Mouse (Mus musculus) CD8-positive naive resting alpha-beta T cell, adult 2 months (primary cell): ENCODE results near the gene Flrt2.
"Not testable (repeated sequence)": the region's sequence is repeated elsewhere in the genome, so short reads cannot be mapped to it uniquely, and the experiment has no call there.

ENCODE experiments used
- DNase-seq, 2 experiments: peaks; one replicate each; pipeline ENCODE4 v3.0.0; 2022; ENCODE audit warnings: low read depth in 2 of 2, low spot score in 2 of 2

Flrt2 gene

DNA sequence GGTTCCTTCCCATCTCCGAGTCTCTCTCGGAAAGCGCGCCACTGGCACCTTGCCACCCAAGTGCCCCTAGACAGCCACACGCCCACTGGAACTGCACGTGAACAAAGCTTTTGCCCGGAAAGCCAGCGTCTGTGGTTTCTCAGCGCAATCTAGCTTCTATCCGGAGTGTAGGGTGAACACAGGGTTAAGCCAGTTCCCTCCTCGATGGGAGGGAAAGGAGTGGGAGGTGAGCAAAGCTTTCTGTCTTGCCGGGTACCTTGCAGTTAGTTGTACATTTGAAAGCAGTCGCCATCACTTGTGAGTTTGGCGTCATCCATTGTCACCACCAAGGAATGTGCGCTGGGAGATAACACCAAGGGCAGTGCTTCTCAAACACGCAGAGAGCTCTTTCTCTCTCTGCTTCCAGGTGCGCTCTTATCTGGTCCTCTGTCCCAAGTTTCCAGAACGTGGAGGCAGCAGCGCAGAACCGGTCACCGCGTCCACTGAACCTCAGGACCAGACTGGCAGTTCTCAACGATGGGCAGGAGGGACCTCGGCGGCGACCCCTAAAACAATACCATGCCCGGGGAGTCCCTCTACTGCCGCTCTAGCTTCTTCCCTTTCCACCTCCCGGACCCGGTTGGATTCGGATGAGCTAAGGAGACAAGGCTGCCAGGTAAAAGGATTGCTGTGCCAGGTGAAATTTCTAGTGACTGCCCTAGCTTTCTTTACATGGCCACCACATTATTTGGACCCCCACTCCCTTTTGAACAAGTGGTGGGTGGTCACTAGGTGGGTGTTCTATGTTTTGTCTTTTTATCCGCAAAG is at the start of gene Flrt2:
TSS of gene Flrt2 (plus strand) at position 266 of the 807 bp plus-strand sequence.
- no peak for DNase-seq

DNA sequence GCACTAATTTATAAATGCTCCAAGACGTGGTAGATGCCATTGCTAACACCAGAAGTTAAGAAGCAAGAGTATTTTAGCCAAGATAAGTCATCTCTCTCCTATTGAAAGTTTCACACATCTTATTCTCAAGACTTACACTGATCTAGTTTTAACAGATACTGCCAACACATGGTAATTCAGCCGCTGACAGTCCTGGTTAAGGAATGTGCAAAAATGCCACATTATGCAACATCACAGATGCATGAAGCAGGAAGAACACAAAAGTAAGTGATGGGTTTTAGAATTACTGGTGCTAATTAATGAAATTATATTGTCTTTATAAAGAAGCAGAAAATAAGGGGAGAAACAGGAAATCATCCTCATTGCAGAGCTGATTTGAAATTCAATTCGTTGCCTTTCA is 49.8 kb upstream of the Flrt2 start:
- no peak for DNase-seq

DNA sequence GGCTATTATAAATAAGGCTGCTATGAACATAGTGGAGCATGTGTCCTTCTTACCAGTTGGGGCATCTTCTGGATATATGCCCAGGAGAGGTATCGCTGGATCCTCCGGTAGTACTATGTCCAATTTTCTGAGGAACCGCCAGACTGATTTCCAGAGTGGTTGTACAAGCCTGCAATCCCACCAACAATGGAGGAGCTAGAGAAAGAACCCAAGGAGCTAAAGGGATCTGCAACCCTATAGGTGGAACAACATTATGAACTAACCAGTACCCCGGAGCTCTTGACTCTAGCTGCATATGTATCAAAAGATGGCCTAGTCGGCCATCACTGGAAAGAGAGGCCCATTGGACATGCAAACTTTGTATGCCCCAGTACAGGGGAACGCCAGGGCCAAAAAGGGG is 44.8 kb upstream of the Flrt2 start:
- DNase-seq: not testable (repeated sequence)

DNA sequence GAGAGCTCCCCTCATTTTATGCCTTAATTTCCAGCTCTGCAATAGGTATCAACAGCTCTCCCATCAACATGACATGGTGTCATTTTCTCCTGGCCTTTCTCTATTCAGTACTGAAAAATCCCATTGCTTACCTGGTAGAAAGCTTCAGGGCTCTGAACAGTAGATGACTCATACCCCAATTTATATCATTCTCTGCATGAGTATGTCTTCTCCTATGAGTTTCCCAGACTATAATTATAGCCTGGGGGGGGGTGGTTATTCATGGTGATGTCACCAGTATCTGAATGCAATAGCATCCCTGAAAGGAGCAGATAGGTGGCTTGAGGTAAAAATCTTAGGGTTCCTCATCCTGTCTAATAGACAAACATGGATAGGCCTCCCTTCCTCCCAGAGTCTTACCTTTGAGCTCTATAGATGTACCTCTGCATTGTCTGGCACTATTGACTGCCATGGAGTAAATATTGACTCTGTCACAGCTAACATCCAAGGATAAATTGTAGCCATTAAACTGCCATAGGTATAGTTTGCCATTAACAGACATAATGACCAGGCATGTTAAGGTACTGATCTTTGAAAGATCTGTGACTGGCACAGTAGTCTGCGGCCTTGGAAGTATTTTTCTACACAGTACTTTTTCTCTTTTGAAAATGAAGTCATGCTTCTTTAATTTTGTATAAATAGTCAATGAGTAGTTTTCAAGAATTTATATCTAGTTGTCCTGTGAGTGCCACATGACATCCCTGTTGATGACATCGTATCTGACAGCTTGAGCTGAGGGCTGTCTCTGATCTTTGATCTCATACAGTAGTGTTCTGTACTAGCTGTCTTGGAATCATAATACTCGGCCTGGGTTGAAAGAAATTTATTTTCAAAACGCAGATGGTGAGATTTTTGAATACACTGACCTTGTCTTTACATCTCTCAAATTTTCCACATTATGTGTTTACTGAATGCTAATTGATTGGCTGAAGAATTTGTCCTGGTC is 39.6 kb upstream of the Flrt2 start:
- no peak for DNase-seq

DNA sequence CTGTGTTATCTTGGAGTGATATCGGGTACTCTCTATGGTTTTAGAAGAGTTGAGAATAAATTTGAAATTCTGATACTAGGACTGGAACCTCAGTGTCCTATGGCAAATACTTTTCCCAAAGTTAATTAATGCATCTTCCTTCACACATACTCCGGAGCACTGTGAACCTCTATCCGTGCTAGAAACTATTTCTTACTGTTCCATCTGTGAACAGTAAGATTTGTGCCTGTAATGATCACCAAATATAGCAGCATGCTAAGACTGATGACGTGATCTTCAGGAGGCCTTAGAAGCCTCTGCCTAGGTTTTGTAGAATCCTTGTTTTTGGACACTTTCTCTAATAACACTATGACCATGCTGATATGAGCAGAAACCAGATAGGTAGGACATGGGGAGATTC is 35.4 kb upstream of the Flrt2 start:
- no peak for DNase-seq

DNA sequence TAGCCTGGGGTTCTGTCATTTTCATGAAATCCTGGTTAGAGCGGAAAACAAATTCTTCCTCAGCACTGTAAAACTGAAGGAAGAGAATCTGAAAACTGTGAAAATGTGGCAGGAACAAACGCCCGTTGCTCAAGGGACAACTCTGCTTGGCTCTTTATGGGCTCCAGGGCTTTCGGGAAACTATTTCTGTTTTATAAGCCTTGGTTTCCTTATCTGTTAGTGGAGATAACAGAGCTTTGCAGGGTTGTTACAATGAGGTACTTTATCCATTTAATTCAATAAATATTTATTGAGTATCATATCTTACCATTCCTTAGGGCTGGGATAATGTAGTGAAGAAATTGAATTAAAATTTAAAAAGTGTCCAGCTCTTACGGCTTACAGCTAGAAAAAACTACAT is 24.7 kb upstream of the Flrt2 start:
- DNase-seq: no peak

DNA sequence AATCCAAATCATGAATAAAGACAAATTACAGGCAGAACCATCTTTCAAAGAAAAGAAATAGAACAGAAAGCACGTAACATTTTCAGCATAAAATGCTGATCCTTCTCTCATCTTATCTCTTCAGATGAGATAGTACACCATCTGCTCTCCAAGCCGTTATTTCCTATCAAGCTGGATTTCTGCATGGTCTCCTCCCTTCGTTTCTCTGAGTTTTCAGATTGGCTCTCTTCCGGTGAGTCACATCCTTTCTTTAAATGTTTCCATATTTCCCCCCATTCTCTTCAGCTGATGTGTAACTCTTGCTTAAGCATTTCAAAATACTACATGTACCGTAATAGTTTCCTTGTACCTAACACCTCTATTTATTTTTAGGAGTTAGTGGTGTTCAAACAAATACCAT is 16.3 kb upstream of the Flrt2 start:
- DNase-seq: no peak

DNA sequence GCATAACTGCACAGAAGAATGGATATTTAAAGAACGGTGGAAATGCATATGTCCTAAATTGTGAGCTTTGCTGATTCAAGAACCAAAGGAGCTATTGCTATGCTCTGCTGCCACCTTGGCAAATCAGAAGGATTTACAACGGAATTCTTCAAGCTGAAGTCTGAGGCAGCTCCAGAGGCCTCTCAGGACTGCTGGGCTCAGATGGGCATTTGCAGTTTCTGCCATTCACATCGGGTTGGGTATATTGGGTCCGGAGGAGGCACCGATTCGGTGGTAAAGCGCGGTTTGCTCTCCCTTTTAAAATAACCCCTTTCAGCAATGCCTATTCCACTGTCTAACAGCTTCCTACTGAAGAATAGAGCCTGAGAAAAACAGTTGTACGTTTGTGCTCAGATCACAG is 1.2 kb upstream of the Flrt2 start:
- no peak for DNase-seq

DNA sequence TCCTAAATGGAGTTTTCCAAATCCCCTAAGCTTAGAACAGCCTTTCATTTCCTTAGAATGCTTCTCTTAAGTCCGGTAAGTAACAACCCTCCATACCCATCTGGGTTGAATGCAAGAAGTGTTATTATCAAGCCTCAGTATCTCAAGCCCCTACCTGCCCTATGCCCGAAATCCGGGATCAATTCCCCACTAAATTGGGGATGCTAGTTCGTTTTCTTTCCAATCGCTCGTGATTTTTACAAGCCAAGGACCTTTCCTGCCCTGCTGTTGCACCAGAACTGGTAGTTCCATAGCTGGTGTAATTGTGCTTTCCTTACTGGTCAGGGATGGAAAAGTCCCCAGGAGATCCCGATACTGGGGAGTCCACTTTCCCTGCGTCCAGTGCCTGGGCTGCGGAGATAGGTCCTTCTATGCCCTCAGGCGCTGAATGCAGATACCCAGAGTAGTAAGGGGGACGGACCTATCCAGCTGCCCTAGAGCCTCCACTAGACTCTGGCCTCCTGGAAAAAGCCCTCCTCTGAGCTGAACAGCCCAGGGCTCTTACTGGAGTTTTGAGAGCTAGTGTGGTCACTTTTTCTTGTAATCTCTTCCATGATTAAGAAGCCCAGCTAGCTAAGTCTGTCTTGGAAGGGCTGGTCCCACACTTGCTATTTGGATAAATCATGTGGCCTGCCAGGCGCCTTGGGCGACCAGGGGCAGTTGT is 1.1 kb downstream of the Flrt2 start:
- DNase-seq: no peak

DNA sequence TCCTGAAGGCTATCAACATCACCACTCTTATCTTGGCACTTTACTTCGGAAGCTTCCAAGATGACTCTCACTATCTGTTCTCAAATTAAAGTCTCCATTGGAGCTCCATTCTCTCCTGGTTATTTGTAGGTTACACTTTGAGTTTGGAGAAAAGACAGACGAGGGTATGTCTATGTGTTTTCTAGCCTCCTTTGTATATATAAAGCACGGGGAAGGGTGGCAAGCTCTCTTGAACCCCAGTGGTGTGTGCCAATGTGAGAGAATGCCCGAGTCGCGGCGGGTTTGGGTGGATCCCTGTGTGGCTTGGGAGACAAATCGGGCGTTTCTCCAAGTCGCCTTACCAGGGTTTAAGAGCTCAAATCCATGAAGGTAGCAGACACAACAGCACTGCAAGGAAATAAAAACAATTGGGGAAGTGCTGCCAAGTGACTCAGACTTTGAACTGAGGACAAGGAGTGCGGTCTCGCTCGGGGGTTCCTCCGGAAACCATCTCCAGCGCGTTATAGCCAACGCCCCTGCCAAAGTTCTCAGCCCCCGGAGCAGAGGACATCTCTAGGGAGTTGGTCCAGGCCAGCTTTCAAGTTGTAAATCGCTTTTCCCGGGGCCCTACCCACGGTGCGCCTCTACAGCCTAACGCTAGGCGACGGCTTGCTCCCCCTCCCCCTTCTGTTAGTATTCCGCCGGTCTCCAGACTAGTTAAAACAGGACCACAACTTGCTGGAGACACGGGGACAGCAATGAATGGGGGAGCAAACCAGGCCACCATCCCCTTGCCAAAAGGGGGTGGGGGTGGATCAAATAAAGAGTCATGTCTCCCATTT is 1.8 kb downstream of the Flrt2 start:
- DNase-seq: no peak

DNA sequence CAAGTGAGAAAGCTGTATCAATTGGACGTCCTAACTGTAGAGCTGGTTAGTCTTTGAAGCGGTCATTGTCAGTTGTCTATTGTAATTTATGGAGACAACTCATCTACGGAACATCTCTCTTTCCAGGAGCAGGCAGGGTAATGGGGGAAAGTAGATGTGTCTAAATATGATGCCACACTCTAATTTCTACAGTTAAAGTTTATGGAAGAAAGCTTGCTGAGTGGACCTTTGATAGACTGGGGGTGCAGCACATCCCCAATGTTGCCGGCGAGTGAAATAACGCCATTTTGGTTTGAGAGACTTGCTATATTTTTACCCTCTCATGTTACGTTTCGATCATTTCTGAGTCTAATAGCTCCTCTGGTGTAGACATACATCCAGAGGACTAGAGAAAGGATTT is 2.5 kb downstream of the Flrt2 start:
- no peak for DNase-seq

DNA sequence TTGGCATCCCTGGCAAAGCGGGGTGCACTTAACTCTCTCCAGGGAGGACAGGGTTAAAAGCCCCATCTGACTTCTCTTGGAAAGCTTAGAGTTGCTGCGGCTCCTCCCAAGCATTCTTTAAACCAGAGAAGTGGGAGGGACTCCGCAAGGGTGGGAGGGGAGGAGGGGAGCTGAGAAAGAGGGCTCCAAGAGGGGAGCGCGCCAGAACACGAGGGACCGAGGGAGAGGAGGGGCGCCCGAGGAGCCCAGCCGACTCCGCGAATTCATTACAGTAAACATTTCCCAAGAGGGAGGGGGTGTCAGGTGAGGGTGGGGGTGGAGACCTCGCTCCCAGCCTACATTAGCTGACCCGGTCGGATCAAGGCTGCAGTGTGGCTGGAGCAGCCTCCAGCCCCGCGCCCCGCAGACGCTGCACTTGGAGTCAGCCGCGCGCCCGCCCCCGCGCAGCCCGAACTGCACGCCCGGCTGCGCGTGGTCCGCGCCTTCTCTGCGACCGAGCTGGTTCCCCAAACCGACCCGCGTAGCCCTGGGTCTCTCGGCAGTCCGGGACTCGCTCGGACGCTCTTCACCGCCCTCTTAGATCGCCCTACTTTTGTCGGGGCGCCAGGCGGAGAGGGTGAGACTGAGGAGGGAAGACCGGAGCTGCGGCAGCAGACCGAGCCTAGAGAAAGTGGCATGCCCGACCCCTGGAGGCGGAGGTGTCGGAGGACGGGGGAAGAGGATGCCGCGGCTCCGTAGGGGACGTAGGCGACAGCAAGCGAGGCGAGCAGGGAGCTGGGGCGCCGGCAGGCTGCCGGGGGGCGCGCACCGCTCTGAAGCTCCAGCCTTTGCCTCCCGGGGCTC is 3.2 kb downstream of the Flrt2 start:
- DNase-seq: no peak

DNA sequence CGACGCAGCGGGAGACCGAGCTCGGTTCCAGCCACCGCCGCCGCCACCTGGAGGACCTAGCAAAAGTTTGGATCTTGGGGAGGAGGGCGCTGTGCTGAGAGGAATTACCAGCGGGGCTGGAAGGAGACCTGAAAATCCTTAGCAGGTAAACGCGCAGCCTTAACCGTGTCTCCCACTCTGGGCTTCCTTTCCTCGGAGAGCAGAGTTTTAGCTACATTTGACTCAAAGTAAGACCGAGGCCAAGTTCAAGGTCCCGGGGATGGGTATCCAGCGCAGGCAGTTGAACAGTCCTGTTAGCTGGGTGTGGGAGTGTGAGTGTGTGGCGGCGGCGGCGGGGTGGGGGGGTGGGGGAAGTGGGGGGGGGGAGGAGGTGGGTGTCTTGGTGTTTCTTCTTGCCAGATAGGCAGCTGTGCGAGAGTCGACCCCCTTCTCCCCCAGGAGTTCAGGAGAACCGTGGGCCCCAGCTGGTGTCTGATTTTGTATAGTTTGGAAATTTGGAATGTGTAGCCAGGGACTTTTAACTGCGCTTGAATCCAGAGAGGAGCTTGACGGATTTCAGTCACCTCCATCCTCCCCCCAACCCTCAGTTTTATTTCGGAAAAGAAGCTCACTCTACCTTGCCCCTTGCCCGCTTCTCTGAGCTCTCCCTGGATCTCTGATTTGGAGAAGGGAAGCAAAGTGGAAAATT is 4.0 kb downstream of the Flrt2 start:
- no peak for DNase-seq

DNA sequence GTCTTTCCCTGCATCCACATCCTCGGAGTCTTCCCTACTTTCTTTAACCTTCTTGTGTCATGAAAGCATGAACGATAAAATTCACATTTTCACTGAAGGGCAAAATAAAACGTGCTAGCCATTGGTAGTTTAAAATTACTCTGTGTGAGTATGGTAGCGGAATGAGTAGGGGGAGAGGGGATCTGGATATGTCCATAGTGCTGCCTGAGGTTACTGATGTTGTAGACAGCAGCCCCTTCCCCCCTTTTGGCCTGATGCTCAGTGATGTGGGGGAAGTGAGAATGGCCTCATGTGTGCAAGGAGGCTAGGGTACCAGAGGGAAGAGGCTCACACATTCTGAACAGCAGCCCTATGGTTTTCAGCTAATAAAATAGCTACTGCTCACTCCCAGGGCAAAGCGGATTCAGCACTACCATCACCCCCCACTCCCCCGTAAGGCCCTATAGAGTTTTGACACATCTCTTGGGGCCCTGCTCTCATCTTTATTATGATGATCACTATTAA is 4.5 kb downstream of the Flrt2 start:
- DNase-seq: no peak

DNA sequence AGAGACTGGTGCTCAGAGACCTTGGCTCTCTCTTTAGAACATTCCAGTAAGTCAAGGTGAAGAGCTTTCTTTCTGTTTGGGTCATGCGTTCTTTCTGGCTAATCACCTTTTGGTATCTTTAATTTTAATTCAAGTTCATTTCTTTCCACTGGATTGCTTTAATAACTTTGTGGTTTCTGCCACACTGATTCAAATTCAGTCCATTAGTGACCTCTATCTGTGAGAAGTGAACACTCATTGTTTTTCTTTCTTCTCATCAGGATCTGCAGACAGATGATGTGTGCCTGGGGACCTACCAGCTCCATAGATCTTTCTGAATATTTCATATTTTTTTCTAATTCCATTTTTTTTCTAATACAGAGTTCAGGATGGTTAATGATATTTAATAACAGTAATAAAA is 6.5 kb downstream of the Flrt2 start:
- no peak for DNase-seq

DNA sequence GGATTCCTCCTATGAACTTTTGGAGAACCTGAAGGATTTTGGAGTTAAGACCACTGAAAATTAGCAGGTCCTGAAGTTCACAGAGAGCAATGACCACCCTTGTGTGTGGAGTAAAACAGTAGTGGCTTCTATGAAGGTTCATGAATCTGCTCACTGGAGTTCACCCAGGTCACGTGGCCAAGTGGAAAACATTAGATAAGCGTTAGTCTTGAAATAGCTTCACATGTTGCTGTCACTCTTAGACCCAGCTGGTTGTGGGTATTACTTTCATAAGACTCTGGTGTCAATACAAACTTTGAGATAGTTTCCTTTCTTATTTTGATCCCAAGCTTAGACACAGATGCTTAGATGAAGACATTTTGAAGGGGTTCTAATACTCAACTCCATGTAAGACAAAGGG is 8.7 kb downstream of the Flrt2 start:
- no peak for DNase-seq

DNA sequence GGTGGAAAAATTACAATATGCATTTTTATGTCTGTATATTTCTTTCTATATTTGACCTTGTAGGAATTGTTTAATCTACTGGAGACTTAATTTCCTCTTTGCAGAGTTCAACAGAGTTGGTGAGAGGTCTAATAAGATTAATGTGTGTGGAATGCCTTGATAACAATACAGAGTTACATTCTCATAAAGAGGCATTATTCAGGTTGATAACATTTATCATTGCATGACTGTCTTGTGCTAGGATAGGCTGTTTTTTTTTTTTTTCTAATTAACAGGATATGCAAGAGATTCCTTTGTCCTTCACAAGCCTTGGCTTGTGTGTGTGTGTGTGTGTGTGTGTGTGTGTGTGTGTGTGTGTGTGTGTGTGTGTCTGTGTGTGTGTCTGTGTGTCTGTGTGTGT is 9.6 kb downstream of the Flrt2 start:
- no peak for DNase-seq

DNA sequence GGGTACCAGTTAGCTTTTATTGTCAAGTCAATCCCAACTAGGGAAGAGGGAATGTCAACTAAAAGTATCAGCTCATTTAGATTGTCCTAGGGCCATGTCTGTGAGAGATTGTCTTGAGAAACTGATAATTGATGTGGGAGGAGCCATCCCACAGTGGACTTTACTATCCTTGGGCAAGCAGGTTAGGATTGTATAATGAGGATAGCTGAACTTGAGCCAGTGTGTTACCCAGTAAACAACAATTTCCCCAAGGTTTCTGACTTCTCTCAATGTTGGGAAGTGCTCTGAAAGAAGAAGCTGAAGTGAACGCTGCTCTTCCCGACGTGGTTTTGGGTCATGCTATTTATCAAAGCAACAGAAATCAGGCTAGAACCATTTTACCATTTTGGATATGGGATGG is 13.0 kb downstream of the Flrt2 start:
- DNase-seq: no peak

DNA sequence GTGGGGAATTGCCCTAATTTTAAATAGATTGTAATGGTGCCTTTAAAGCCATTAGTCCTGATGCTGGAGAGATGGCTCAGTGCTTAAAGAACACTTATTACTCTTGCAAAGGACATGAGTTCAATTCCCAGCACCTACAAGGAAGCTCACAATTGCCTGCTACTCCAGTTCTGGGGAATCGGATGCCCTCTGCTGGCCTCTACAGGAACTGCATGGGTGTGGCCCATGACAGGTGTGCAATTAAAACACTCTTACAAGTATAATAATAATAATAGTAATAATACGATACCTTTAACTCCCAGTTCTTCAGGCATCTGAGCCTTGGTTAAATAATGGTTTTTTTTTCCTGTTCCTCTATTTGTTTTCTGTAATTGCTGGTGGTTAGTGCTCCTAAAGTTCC is 31.2 kb downstream of the Flrt2 start:
- DNase-seq: no peak
